Mouse (Mus musculus) kidney, postnatal 0 days (tissue): ENCODE measurements at regions not wholly inside any gene's neighbourhood (a gene's known extent, or its start where the extent isn't known, plus 50 kb on each side); places are given as distances from the start of the nearest gene placed in this dataset.
A peak's percentile ranks its signal among the peaks of the same experiment; 100 is the strongest.

Experiments used
- ATAC-seq: fragments of 200-750 bp; cut with Nextera tagmentation; replicated peaks from 2 replicates; pipeline ENCODE4 v1.8.0; 2017; ENCODE audit warnings: low read depth, moderate number of reproducible peaks, moderate TSS enrichment, moderate library complexity; ENCODE audit not compliant: low FRiP score
- DNase-seq: peaks from one replicate; pipeline ENCODE4 v3.0.0-alpha.2; 2016; ENCODE audit warnings: low spot score
- H3K27ac ChIP-seq: fragments of 300-500 bp; sonication (generic); 2 replicates; pipeline ENCODE4 v1.5.1; 2014; ENCODE audit warnings: mild to moderate bottlenecking
- H3K27me3 ChIP-seq: fragments of 300-500 bp; sonication (generic); 2 replicates; pipeline ENCODE4 v1.6.1; 2014; ENCODE audit warnings: low read length, mixed read lengths; ENCODE audit not compliant: insufficient read depth
- H3K36me3 ChIP-seq: fragments of 300-500 bp; sonication (generic); 2 replicates; pipeline ENCODE4 v1.6.1; 2014; ENCODE audit warnings: low read length, mixed read lengths; ENCODE audit not compliant: insufficient read depth
- H3K4me1 ChIP-seq: fragments of 300-500 bp; sonication (generic); replicated peaks from 2 replicates; pipeline ENCODE4 v1.6.1; 2014; ENCODE audit warnings: antibody characterized with exemption, low read length, mixed read lengths; ENCODE audit not compliant: insufficient read depth
- H3K4me2 ChIP-seq: fragments of 300-500 bp; sonication (generic); 2 replicates; pipeline ENCODE4 v1.6.1; 2014; ENCODE audit warnings: mild to moderate bottlenecking, low read length, moderate library complexity, mixed read lengths
- H3K4me3 ChIP-seq: fragments of 300-500 bp; sonication (generic); replicated peaks from 2 replicates; pipeline ENCODE4 v1.5.1; 2014; ENCODE audit warnings: low read depth, low read length
- H3K9ac ChIP-seq: fragments of 300-500 bp; sonication (generic); 2 replicates; pipeline ENCODE4 v1.6.1; 2014; ENCODE audit warnings: low read depth, low read length
- H3K9me3 ChIP-seq: fragments of 300-500 bp; sonication (generic); replicated peaks from 2 replicates; pipeline ENCODE4 v1.6.1; 2016; ENCODE audit warnings: low read length, inconsistent platforms, mixed read lengths
- CTCF ChIP-seq: IDR thresholded peaks from 2 replicates; pipeline ENCODE4 v1.5.1; 2016; ENCODE audit warnings: antibody characterized with exemption, low read depth, mild to moderate bottlenecking, moderate library complexity
- WGBS: fragments of 180-500 bp; shearing (Covaris S2); extraction: QIAGEN DNeasy Blood & Tissue Kit; methylation state at CpG from one replicate; pipeline ENCODE4 v1.1.7; 2014; 5-methylcytosine and 5-hydroxymethylcytosine counted together

GRCm38 (mm10) chr2:143011380-143011779 is 51.5 kb upstream of the Snrpb2 start:
- Histone ChIP-seq H3K4me1 (no peaks in the 10 kb centered on the region), H3K4me2 (no peak overlapping the region), H3K9me3 (no peaks in the 10 kb centered on the region), H3K36me3 (no peaks in the 10 kb centered on the region), H3K27ac (no peak overlapping the region), H3K9ac (no peak overlapping the region), H3K4me3 (no peak overlapping the region), H3K27me3 (no peaks in the 10 kb centered on the region)
- DNase-seq = no peak
- ATAC-seq = no peak
- peak; percentile 51 for TF ChIP-seq CTCF
- 57% methylated on average over 8 of the region's 8 CpGs for WGBS
